Comparison of ENCODE assay signal across 25 mouse cellular contexts in genomic region chr17:63786444-63786843, GRCm38 (mm10).
A peak's percentile ranks its signal among the peaks of the same experiment; 100 is the strongest.
DNase-seq lines count a peak whose midpoint lies in the region; ATAC-seq and TF ChIP-seq lines count a peak whose summit lies in the region.
"Had no signal": no experiment of that assay in that cellular context is flagged by ENCODE, and none has a peak within 500 bp of the region (broad histone marks: within the 10 kb centered on the region; RNA-seq: fewer than 3 reads in every experiment).

No protein-coding gene starts in this region.

- no peak overlapping the region for H3K4me3 ChIP-seq in forebrain, postnatal 0 days (ENCODE audit: low read depth, low read length)
- H3K4me3 ChIP-seq in forebrain, embryonic 14.5 days (ENCODE audit: low read depth, low read length): no peak overlapping the region
- no peak overlapping the region for H3K4me3 ChIP-seq in liver, embryonic 14.5 days (ENCODE audit: insufficient read depth in 1 of 2, low read depth in 2 of 2, low read length in 2 of 2)
- no peak overlapping the region for H3K4me3 ChIP-seq in ES-Bruce4 (ENCODE audit: low read depth, low read length)
- H3K4me3 ChIP-seq: embryonic facial prominence, embryonic 13.5 days; erythroblast, embryonic 14.5 days; forebrain, embryonic 12.5 days; gastrocnemius, adult 2 months; heart, embryonic 10.5 days; kidney, embryonic 15.5 days; liver, embryonic 15.5 days; midbrain, embryonic 12.5 days; neural tube, embryonic 15.5 days; stomach, embryonic 15.5 days had no signal

- H3K27ac ChIP-seq in forebrain, postnatal 0 days (ENCODE audit: low read depth, low read length): no peak overlapping the region
- H3K27ac ChIP-seq in forebrain, embryonic 14.5 days (ENCODE audit: low read depth, low read length): no peak overlapping the region
- no peak overlapping the region for H3K27ac ChIP-seq in liver, embryonic 14.5 days
- no peak overlapping the region for H3K27ac ChIP-seq in ES-Bruce4 (ENCODE audit: insufficient read depth, low read length)
- H3K27ac ChIP-seq: embryonic facial prominence, embryonic 13.5 days; forebrain, embryonic 12.5 days; gastrocnemius, adult 2 months; heart, embryonic 10.5 days; kidney, embryonic 15.5 days; liver, embryonic 15.5 days; midbrain, embryonic 12.5 days; neural tube, embryonic 15.5 days; stomach, embryonic 15.5 days had no signal

- H3K9me3 ChIP-seq in forebrain, postnatal 0 days (ENCODE audit: low read length): no peaks in the 10 kb centered on the region
- no peaks in the 10 kb centered on the region for H3K9me3 ChIP-seq in forebrain, embryonic 14.5 days (replicated peaks; ENCODE audit: control insufficient read depth, low read length)
- no peaks in the 10 kb centered on the region for H3K9me3 ChIP-seq in liver, embryonic 14.5 days (ENCODE audit: control insufficient read depth, low read length)
- no peaks in the 10 kb centered on the region for H3K9me3 ChIP-seq in ES-Bruce4 (replicated peaks; ENCODE audit: control insufficient read depth, insufficient read depth, low read length, poor library complexity, severe bottlenecking)
- H3K9me3 ChIP-seq: embryonic facial prominence, embryonic 13.5 days; forebrain, embryonic 12.5 days; heart, embryonic 10.5 days; kidney, embryonic 15.5 days; liver, embryonic 15.5 days; midbrain, embryonic 12.5 days; neural tube, embryonic 15.5 days; stomach, embryonic 15.5 days had no signal

- WGBS in forebrain, postnatal 0 days: 78% methylated on average over 11 of the region's 11 CpGs
- WGBS in forebrain, embryonic 14.5 days: 80% methylated on average over 11 of the region's 11 CpGs
- 63% methylated on average over 11 of the region's 11 CpGs for WGBS in liver, embryonic 14.5 days (ENCODE audit: insufficient replicate concordance)

- TF ChIP-seq CTCF in forebrain, postnatal 0 days (IDR thresholded peaks at IDR 0.05; ENCODE audit: low read depth): peak; percentile 8; the same call in 1 of the 2 replicates
- peak; percentile 32 for TF ChIP-seq CTCF in liver, embryonic 14.5 days (IDR thresholded peaks at IDR 0.05; ENCODE audit: low read depth)
- peak; percentile 61 for TF ChIP-seq CTCF in ES-Bruce4 (IDR thresholded peaks at IDR 0.05; ENCODE audit: low read depth, low read length)

- TF ChIP-seq POLR2A in ES-Bruce4 (IDR thresholded peaks at IDR 0.05; ENCODE audit: insufficient read depth, low read length): no peak

- H3K9ac ChIP-seq in forebrain, postnatal 0 days: no peak overlapping the region
- no peak overlapping the region for H3K9ac ChIP-seq in forebrain, embryonic 14.5 days (ENCODE audit: low read length)
- H3K9ac ChIP-seq in liver, embryonic 14.5 days (replicated peaks): no peak overlapping the region
- no peak overlapping the region for H3K9ac ChIP-seq in ES-Bruce4 (ENCODE audit: low read depth, poor library complexity, severe bottlenecking)
- H3K9ac ChIP-seq: embryonic facial prominence, embryonic 13.5 days; forebrain, embryonic 12.5 days; kidney, embryonic 15.5 days; liver, embryonic 15.5 days; midbrain, embryonic 12.5 days; neural tube, embryonic 15.5 days; stomach, embryonic 15.5 days had no signal

- DNase-seq in forebrain, postnatal 0 days: no peak
- no peak for DNase-seq in forebrain, embryonic 14.5 days (ENCODE audit: low spot score)
- DNase-seq in liver, embryonic 14.5 days (ENCODE audit: low read depth in 3 of 3, low spot score in 3 of 3): no peak
- DNase-seq in liver: no peak
- peak; percentile 58 for DNase-seq in ZHBTc4 (ENCODE audit: low read depth, low spot score)
- DNase-seq in adrenal gland, adult (ENCODE audit: inconsistent age in 2 of 2, low spot score in 1 of 2): no peak
- DNase-seq in cerebellum, adult 11-12 months: no peak
- DNase-seq: adrenal gland, adult 2 months; cerebellum, adult 8-10 months; cerebellum, postnatal 36 days; embryo, embryonic 11 days; gastrocnemius, adult 2 months; kidney, adult 11 months; lung, postnatal 14 days had no signal

- no peaks in the 10 kb centered on the region for H3K4me1 ChIP-seq in forebrain, postnatal 0 days (ENCODE audit: insufficient read depth)
- no peaks in the 10 kb centered on the region for H3K4me1 ChIP-seq in forebrain, embryonic 14.5 days (ENCODE audit: control insufficient read depth, insufficient read depth, low read length)
- no peaks in the 10 kb centered on the region for H3K4me1 ChIP-seq in liver, embryonic 14.5 days (replicated peaks; ENCODE audit: control insufficient read depth in 2 of 2, insufficient read depth in 2 of 2, low read length in 1 of 2)
- H3K4me1 ChIP-seq in ES-Bruce4 (ENCODE audit: control insufficient read depth, insufficient read depth, low read length): no peaks in the 10 kb centered on the region
- H3K4me1 ChIP-seq: embryonic facial prominence, embryonic 13.5 days; forebrain, embryonic 12.5 days; heart, embryonic 10.5 days; liver, embryonic 15.5 days; midbrain, embryonic 12.5 days; neural tube, embryonic 15.5 days; stomach, embryonic 15.5 days had no signal

- ATAC-seq in forebrain, postnatal 0 days: no peak
- no peak for ATAC-seq in forebrain, embryonic 14.5 days
- ATAC-seq in liver, embryonic 14.5 days (ENCODE audit: insufficient read depth): no peak
- ATAC-seq: hindbrain, embryonic 16.5 days had no signal

- H3K36me3 ChIP-seq in forebrain, postnatal 0 days (ENCODE audit: insufficient read depth): no peaks in the 10 kb centered on the region
- no peaks in the 10 kb centered on the region for H3K36me3 ChIP-seq in forebrain, embryonic 14.5 days (ENCODE audit: control insufficient read depth, insufficient read depth, low read length)
- no peaks in the 10 kb centered on the region for H3K36me3 ChIP-seq in liver, embryonic 14.5 days (replicated peaks; ENCODE audit: control insufficient read depth, insufficient read depth, low read depth)
- no peaks in the 10 kb centered on the region for H3K36me3 ChIP-seq in ES-Bruce4 (ENCODE audit: control insufficient read depth, insufficient read depth, low read length, poor library complexity, severe bottlenecking)
- H3K36me3 ChIP-seq: embryonic facial prominence, embryonic 13.5 days; forebrain, embryonic 12.5 days; heart, embryonic 10.5 days; kidney, embryonic 15.5 days; liver, embryonic 15.5 days; midbrain, embryonic 12.5 days; neural tube, embryonic 15.5 days; stomach, embryonic 15.5 days had no signal

- no peak overlapping the region for H3K4me2 ChIP-seq in forebrain, postnatal 0 days (ENCODE audit: low read depth)
- H3K4me2 ChIP-seq in forebrain, embryonic 14.5 days (ENCODE audit: low read length): no peak overlapping the region
- H3K4me2 ChIP-seq in liver, embryonic 14.5 days (ENCODE audit: low read depth): no peak overlapping the region
- H3K4me2 ChIP-seq: embryonic facial prominence, embryonic 13.5 days; forebrain, embryonic 12.5 days; kidney, embryonic 15.5 days; liver, embryonic 15.5 days; midbrain, embryonic 12.5 days; neural tube, embryonic 15.5 days; stomach, embryonic 15.5 days had no signal

- no peaks in the 10 kb centered on the region for H3K27me3 ChIP-seq in forebrain, postnatal 0 days (ENCODE audit: insufficient read depth, low read length)
- no peaks in the 10 kb centered on the region for H3K27me3 ChIP-seq in forebrain, embryonic 14.5 days (replicated peaks; ENCODE audit: control insufficient read depth, insufficient read depth, low read length)
- H3K27me3 ChIP-seq in liver, embryonic 14.5 days (ENCODE audit: control insufficient read depth, insufficient read depth, low read length): no peaks in the 10 kb centered on the region
- H3K27me3 ChIP-seq in ES-Bruce4 (ENCODE audit: control insufficient read depth, insufficient read depth, low read length, poor library complexity, severe bottlenecking): no peaks in the 10 kb centered on the region
- H3K27me3 ChIP-seq: embryonic facial prominence, embryonic 13.5 days; forebrain, embryonic 12.5 days; kidney, embryonic 15.5 days; liver, embryonic 15.5 days; midbrain, embryonic 12.5 days; neural tube, embryonic 15.5 days; stomach, embryonic 15.5 days had no signal

- no peak for TF ChIP-seq EP300 in liver, embryonic 14.5 days (IDR thresholded peaks at IDR 0.05; ENCODE audit: low read depth)
- no peak for TF ChIP-seq EP300 in ES-Bruce4 (IDR thresholded peaks at IDR 0.05; ENCODE audit: insufficient read depth, low read depth, low read length)

Comparison
In these comparisons a context has a peak if more than half of its experiments do, and no peak if none do; other contexts are left out.
1. CTCF ChIP-seq: peak in every context shown above with its lines; median percentile 61 in ES-Bruce4; 32 in liver, embryonic 14.5 days; 8 in forebrain, postnatal 0 days.